Mouse (Mus musculus): ENCODE data around the gene Cdh24.

The Cdh24 gene

DNA sequence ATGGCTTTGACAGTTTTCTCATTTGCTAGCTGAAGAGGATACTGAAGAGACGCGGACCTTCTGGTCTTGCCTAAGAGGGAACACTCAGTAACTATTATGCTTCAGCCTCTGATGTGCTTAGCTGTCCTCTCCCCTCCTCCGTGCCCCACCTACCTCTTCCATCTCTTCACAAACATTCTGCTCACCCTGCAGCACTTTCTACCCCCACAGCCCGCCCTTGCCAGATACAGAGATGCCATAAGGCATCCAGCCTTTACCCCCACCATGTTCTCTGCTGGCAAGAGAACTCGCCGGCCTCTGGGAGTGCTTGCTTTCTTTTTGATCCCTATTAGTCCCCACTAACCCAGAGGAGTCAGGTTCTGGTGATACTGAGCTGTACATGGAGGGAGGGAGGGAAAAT lies 30.5 kb downstream of the Cdh24 start:
- in situ Hi-C loops (cut with MboI; ENCODE audit: low sequenced_read_pairs), result no loop called here

DNA sequence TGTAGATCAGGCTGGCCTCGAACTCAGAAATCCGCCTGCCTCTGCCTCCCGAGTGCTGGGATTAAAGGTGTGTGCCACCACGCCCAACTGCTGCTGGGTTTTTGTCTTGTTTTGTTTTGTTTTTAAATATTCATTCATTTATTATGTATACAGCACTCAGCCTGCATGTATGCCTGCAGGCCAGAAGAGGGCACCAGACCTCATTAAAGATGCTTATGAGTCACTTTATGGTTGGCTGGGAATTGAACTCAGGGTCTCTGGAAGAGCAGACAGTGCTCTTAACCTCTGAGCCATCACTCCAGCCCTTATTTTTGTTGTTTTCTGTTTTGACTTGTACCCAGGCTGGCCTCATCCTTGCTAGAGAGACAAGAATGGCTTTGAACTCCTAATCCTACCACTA lies 31.2 kb downstream of the Cdh24 start:
- in situ Hi-C loops (cut with MboI; ENCODE audit: low sequenced_read_pairs), result no loop called here

DNA sequence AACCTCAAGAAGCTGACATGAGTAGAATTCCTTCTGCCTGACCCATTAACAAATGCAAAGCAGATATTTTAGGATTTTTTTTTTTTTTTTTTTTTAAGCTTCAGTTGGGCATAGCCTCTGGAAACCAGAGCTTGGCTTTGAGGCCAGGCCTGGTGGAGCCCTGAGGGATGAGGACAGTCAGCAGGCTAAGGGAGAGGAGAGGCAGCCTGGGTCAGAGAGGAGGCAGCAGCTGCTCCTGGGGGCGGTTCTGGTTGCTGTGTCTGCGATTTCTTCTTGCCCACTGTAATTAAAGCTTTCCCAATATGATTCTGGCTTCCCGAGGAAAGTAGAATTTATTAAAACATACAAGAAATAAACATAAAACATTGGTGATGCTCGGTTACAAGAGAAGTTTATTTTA lies 31.9 kb downstream of the Cdh24 start:
- in situ Hi-C loops (cut with MboI; ENCODE audit: low sequenced_read_pairs), result no loop called here

DNA sequence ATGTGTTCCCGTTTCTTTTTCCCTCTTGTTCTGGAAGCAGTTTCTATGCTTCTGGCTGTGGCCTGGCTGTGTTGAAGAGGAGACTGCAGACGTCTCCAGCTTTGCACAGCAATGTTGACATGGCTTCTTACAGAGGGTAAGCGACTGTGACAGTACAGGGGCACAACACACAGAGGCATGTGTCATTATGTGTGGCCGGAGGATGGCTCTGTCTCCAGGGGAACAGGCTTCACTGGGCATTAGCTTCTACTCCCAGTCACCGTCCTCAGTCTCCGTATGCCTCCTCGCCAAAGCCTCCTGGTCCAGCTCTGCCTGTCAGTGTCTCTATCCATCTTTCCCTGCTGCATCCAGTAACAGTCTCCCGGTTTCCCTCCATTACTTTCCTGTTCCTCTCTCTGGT lies 33.9 kb downstream of the Cdh24 start:
- in situ Hi-C loops (cut with MboI; ENCODE audit: low sequenced_read_pairs), result no loop called here

DNA sequence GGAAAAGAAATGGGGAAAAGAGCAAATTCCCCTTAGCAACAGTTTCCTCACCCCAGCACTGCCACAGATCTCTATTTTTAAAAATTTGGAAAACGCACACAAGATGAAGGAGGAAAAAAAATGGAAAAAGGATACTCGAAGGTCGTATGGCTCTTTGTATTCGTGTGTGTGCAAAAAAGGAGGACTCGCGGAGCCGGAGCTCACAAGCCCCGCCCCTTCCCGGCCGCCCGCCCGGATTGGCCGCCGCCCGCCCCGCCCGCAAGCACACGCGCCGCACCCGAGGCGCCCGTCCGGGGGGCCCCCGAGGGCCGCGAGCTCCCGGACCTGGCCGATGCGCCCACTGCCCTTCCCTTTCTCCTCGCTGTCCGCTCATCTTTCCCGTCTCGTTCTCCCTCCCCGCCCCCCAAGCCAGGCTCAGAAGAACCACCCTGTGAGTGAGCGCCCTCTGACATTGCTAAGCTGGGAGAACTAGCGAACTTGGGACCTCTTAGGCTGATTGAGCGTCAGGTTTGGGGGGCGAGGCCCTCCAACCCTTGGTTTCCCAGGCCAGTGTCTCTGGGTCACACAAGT lies 35.3 kb downstream of the Cdh24 start, which contains the start of gene 4931414P19Rik:
4931414P19Rik (minus strand) TSS at position 242 of the 570 bp plus-strand sequence.
- in situ Hi-C loops (cut with MboI; ENCODE audit: low sequenced_read_pairs), result no loop called here

DNA sequence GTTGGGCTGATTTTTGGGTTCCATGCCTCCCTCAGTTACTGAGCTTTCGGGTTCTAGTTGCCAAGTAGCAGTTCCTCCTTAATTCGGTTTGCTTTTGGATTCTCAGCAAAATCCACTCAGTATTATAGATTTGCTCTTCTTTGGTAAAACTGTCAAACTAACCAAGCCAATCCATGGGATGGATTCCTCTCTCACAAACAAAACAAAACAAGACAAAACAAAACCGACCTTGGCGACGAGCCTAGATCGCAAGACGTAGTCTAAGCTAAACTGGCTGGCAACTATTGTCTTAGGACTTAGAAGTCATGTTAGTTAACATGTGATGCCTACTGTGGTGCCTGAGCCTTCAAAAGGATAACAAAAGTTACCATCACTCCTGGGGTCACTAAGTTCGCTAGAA lies 37.5 kb downstream of the Cdh24 start:
- in situ Hi-C loops (cut with MboI; ENCODE audit: low sequenced_read_pairs), result no loop called here

DNA sequence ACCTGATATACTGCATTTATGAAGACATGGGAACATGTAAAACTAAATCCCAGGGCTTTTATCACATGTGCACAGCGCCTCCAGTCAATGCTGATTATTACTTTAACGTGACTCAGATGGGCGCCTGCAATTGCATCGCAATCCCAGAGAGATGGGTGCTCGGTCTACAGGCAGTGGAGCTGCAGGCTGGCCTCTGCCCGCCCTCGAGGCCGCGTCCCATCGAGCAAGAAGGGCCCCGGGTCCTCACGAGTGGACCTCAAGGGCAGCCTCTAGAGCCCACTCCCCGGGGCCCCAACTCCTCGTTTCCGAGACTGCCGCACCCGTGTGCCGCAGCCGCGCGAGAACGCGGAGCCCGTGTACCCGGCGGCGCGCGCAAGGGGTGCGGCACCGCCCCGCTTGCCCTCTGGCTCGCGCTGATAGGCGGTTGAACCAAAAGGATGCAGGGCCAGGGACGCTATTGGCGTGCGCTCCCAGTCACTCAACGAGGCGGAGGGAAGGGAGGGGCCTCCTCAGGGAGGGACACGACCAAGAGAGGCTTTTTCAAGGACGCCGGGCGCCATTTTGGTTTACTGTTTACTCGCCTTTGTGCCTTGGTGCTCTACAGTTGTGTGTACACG lies 38.0 kb downstream of the Cdh24 start:
- in situ Hi-C loops (cut with MboI; ENCODE audit: low sequenced_read_pairs), result no loop called here

DNA sequence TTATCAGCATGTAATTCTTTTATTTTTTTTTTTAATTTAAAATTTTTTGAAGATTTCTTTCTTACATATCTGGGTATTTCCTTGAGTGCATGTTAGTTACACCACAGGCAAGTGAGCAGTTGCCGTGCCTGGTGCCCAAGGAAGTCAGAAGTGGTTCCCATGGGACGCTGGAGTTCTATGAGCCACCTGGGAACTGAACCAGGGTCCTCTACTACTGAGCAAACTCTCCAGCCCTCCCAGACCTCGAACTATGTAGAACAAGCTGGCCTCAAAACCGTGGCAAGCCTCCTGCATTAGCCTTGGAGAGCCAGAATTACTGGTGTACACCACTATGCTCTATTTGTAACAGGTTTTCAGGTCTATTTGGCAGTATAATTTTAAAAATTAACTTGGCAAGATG lies 38.6 kb downstream of the Cdh24 start:
- in situ Hi-C loops (cut with MboI; ENCODE audit: low sequenced_read_pairs), result no loop called here

DNA sequence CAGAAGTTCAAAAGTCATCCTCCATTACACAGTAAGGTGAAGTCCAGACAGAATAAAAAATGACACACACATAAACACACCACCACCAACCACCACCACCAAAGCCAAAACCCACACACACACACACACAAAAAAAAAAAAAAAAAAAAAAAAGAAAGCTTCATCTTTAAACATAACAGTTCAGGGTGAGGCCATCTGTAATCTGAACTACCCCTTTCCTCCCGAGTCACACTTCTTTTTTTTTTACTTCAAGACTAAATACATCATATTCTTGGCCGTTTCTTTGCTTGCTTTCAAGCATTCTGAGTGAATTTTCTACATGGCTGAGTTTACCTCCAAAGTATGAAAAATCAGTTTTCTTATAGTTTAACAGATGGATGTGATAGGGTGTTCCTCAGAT lies 39.6 kb downstream of the Cdh24 start:
- in situ Hi-C loops (cut with MboI; ENCODE audit: low sequenced_read_pairs), result no loop called here

DNA sequence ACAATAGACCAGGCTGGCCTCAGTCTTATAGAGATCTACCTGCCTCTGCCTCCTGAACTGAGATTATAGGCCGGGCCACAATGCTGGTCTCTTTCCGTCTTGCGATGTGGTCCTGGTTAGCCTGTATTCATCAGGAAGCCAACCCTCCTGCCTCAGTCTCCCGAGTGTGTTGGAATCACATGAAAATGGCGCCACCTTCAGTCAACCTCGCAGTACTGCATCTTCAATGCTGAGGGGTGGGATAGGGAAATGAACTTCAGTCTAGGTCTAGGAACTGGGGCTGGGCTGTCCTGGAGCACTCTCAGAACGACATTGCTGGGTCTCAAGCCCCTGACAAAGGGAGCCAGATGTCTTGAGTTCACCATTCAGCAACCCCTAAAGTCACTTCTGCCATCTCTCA lies 44.1 kb downstream of the Cdh24 start:
- in situ Hi-C loops (cut with MboI; ENCODE audit: low sequenced_read_pairs), result no loop called here

DNA sequence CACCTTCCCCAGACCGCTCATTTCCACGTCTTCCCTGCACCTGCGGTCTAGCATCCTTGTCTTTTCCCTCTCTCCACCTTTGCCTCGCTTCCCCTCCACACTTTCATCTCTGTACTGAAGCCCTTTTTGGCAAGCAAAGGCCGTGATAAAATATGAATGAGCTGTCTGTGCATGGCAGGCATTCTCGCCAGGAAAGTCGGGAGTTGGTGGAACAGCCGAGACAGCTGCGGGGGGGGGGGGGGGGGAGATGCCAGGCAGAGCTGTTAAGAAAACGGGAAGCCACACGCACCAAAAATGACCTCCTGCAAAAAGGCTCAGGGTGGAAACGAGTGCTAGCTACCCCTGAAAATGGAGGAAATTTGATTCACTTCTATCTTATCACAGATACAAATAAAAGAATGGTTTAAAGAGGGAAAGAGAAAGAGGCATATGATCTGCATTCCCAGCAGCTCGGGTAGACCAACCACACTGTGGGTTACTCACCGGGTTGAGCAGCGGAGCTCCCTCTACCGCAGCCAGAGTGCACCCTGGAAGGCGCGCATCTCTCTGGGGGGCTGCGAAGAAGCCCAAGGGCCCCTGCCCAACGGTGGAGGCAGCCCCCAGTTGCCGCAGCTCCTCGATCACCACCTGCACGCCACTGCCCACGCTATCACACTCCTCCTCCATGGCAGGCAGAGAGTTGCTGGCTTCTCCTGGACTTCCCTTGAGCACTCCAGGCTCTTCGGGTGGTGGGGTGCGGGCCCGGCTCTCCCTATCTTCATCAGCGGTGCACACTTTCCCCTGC lies 46.3 kb downstream of the Cdh24 start:
- in situ Hi-C loops (cut with MboI; ENCODE audit: low sequenced_read_pairs), result no loop called here

DNA sequence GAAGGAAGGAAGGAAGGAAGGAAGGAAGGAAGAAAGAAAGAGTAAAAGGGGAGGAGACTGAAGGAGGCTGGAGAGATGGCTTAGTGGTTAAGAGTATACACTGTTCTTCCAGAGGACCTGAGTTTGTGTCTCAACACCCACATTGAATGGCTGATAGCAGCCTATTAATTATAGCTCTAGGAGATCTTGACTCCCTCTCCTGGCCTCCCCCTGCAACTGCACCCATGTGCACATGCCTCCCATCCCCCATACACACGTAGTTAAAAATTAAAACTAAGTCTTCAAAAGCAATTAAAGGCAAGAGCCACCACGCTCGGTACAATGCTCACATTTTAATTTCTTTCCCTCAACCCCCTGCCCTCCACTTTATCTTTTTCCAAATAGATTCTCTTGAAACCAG lies 47.1 kb downstream of the Cdh24 start:
- in situ Hi-C loops (cut with MboI; ENCODE audit: low sequenced_read_pairs), result no loop called here

DNA sequence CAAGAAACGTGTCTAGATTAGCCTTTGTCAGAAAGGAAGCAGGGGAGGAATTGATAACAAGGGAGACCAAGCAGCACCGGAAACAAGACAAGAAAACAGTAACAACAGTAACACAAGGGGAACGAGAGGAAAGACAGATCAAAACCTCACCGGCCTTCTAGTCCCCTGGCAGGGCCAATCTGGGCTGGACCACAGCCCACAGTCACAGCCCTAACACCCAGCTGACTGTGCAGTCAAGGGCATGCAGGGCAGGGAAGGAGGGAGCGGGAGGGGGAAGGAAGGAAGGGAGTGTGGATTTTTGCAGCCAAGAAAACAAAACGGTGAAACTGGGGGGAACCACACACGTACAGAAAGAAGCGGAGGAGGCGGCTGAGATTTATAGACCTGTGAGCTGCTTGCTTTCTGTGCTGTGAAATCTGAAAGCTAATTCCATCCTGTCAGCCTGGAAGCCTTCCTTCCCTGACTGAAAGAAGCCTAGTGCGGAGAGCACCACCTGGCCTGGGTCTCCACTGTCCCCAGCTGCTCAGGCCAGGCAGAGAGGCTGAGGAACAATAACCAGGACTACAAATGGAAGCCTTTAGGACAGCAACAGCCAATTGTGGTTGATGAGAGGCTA lies 48.7 kb downstream of the Cdh24 start:
- in situ Hi-C loops (cut with MboI; ENCODE audit: low sequenced_read_pairs), result no loop called here

DNA sequence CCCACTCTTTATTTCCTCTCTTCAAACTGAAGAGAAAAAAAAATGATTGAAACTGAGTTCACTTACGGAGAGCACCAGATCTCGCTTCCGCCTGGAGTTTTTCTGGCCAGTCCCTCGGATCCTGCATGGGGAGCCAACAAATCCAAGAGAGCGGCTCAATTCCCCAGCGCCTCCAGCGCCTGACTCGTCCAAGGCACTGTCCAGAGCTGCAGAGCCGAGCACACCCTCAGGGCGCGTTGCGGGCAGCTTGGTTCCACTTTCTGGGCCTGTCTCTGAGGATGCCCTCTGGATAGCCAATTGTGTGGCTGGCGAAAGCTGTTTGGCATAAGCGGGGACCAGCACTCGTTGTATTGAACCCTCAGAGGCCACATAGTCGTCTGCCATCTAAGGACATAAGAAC lies 50.1 kb downstream of the Cdh24 start:
- in situ Hi-C loops (cut with MboI; ENCODE audit: low sequenced_read_pairs), result no loop called here

DNA sequence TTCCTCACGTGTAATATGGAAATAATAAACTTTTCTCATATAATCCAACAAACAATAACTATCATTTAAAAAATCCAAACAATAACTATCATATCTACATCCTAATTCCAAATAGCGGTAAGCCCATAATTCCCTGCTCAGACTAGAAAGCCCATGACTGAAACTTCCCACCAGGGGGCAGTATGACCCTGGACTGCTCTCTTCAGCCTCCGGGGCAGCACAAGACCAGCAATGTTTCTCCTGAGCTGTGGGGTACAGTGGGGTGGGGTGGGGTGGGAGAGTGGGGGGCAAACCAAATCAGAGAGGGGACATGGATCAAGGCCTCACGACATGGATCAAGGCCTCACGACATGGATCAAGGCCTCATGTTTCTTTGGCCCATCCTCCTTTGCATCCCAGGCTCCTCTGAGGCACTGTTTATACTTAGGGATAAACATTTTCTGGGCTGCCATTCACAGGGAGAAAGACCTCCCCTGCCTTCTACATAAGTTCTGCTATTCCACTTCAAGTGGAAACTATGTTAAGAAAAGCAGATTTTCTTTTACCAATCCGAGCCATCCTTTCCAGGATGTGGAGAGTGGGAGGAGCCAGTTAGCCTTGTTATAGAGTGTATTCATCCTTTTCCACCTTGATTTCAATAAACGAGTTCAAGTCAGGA lies 57.4 kb downstream of the Cdh24 start:
- in situ Hi-C loops (cut with MboI; ENCODE audit: low sequenced_read_pairs), result no loop called here

DNA sequence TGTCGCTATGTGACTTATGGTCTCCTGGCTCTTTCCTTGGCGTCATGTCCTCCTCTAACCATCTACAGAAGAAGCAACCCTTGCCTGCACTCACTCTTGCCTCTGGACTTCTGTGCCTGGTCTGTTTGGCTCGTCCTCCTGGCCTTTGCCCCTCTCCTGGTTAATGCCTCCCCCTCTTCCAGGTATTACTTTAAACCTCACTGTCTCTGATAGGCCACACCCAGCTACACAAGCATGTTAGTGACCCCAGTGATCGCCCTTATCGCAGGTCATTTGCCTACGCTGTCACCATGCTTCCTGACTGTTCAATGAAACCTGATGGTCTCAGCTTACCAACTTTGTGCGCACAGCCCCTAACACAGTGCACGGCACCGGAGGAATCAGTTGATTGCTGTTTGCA lies 58.6 kb downstream of the Cdh24 start:
- in situ Hi-C loops (cut with MboI; ENCODE audit: low sequenced_read_pairs), result no loop called here

Data from CH12F3 (cell line).